Mouse (Mus musculus): ENCODE data around the gene Gars.
A peak's percentile ranks its signal among the peaks of the same experiment; 100 is the strongest.

The Gars gene

GRCm38 (mm10) chr6:55038671-55039445 is 1.1 kb downstream of the Gars start:
- peak; percentile 13 to 17 for DNase-seq

GRCm38 (mm10) chr6:55039446-55039783 is 1.6 kb downstream of the Gars start:
- no peak for DNase-seq

GRCm38 (mm10) chr6:55040031-55040430 is 2.2 kb downstream of the Gars start:
- DNase-seq = no peak

GRCm38 (mm10) chr6:55043206-55043605 is 5.4 kb downstream of the Gars start:
- no peak for DNase-seq

- no peak for DNase-seq
Observed at GRCm38 (mm10) chr6:55044542-55044941, 6.7 kb downstream of the Gars start.

GRCm38 (mm10) chr6:55045326-55045725 is 7.5 kb downstream of the Gars start:
- DNase-seq = peak in 1 of 2 experiments; percentile 14

- no peak for DNase-seq
Observed at GRCm38 (mm10) chr6:55049186-55049585, 11.4 kb downstream of the Gars start.

- DNase-seq = no peak
Observed at GRCm38 (mm10) chr6:55054491-55054890, 16.7 kb downstream of the Gars start.

GRCm38 (mm10) chr6:55057427-55057826 is 19.6 kb downstream of the Gars start:
- peak; percentile 24 to 32 for DNase-seq

- DNase-seq = no peak
Observed at GRCm38 (mm10) chr6:55060241-55060825, 22.5 kb downstream of the Gars start.

GRCm38 (mm10) chr6:55061328-55061727 is 23.5 kb downstream of the Gars start:
- DNase-seq = no peak

- no peak for DNase-seq
Observed at GRCm38 (mm10) chr6:55062200-55062599, 24.4 kb downstream of the Gars start.

GRCm38 (mm10) chr6:55063793-55064476 is 26.1 kb downstream of the Gars start:
- no peak for DNase-seq

GRCm38 (mm10) chr6:55064477-55064827 is 26.6 kb downstream of the Gars start:
- no peak for DNase-seq

- no peak for DNase-seq
Observed at GRCm38 (mm10) chr6:55065903-55066302, 28.1 kb downstream of the Gars start.

- no peak for DNase-seq
Observed at GRCm38 (mm10) chr6:55076561-55077255, 38.9 kb downstream of the Gars start.

- no peak for DNase-seq
Observed at GRCm38 (mm10) chr6:55081379-55081778, 43.6 kb downstream of the Gars start.

GRCm38 (mm10) chr6:55082261-55083051 is 44.6 kb downstream of the Gars start:
- no peak for DNase-seq

- DNase-seq = no peak
Observed at GRCm38 (mm10) chr6:55087355-55087754, 49.5 kb downstream of the Gars start.

- peak in 1 of 2 experiments; percentile 5 for DNase-seq
Observed at GRCm38 (mm10) chr6:55090639-55091038, 52.8 kb downstream of the Gars start.

GRCm38 (mm10) chr6:55091396-55091795 is 53.6 kb downstream of the Gars start:
- DNase-seq = no peak

GRCm38 (mm10) chr6:55093431-55094146 is 55.8 kb downstream of the Gars start:
- DNase-seq = no peak

All from B cell, adult 2 months (primary cell).